Comparison of ENCODE assay signal across 8 mouse cellular contexts in the genomic region with DNA sequence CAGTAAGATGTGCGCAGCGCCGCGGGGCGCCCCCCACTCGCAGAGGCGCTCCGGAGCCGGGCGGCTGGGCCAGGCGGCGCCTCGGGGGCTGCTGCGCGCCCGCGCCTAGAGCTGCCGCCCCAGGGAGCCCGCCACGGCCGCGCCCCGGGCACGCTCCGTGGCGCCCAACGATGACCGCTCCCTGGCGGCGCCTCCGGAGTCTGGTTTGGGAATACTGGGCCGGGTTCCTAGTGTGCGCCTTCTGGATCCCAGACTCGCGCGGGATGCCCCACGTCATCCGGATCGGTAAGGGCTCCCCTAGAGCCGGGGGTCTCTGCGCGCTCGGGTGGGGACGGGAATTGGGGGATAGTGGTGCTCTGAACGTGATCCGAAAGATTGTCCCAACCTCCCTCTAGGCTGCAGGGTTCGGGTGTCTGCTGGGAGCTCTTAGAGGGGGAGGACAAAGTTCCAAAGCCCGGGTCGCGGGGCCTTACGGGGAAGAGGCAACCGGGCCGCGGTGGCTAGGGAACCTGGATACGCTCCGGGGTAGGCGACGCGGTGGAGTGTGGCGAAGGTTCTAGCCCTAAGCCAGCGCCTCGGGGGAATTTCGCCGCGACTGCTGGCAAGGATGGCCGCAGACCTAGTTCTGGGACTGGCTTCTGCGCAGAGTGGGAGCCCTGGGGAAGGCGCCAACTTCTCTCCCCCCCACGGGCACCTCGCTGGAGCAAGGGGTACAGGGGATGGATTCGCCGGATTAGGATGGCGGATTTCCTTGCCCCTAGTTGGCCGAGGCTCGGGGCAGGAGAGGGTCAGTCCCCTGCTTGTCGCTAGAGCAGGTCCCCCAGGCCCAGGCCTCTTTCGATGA. TPM values are rescaled to one million over a fixed set of nuclear protein-coding genes. Genes with fewer than 3 reads are reported as not detected.
DNase-seq lines count a peak whose midpoint lies in the region; ATAC-seq lines count a peak whose summit lies in the region.

TSS of gene Grik3 (plus strand) at position 40 of the 844 bp plus-strand sequence.

- H3K4me1 ChIP-seq in limb, embryonic 11.5 days (ENCODE audit: control insufficient read depth, insufficient read depth, low read length): peaks cover 10% of the 10 kb centered on the region; the same call in 1 of the 2 replicates

- H3K4me2 ChIP-seq in limb, embryonic 11.5 days (ENCODE audit: low read depth, severe bottlenecking): peak within 1 kb of the TSS; percentile 42

- DNase-seq in frontal cortex, postnatal 10 days (ENCODE audit: low spot score in 2 of 2): no peak
- peak; percentile 12 for DNase-seq in thymus, postnatal 4 days
- DNase-seq in thymus, adult 18-20 months: no peak
- peak; percentile 50 for DNase-seq in limb, embryonic 11.5 days (ENCODE audit: low spot score)
- DNase-seq in testis, postnatal 10 days (ENCODE audit: low spot score): peak; percentile 44
- no peak for DNase-seq in frontal cortex, postnatal 36 days (ENCODE audit: low spot score in 2 of 2)

- no peaks in the 10 kb centered on the region for H3K9me3 ChIP-seq in limb, embryonic 11.5 days (ENCODE audit: control insufficient read depth, low read length)

- H3K36me3 ChIP-seq in limb, embryonic 11.5 days (ENCODE audit: control insufficient read depth, insufficient read depth, low read length): no peaks in the 10 kb centered on the region

- peak; percentile 2; the same call in 1 of the 2 replicates for ATAC-seq in frontal cortex, adult (ENCODE audit: low TSS enrichment)
- no peak for ATAC-seq in limb, embryonic 11.5 days (ENCODE audit: insufficient number of reproducible peaks, low FRiP score, low TSS enrichment, low read depth)
- no peak for ATAC-seq in granulocyte monocyte progenitor cell, adult 5-6 weeks (replicated peaks; ENCODE audit: poor library complexity, severe bottlenecking)

- H3K27me3 ChIP-seq in limb, embryonic 11.5 days (ENCODE audit: control insufficient read depth, insufficient read depth, low read length): peaks cover 100% of the 10 kb centered on the region

- no peak within 1 kb of the TSS for H3K9ac ChIP-seq in limb, embryonic 11.5 days (ENCODE audit: low read length)

- WGBS in limb, embryonic 11.5 days: under 1% methylated on average over 74 of the region's 77 CpGs

- H3K27ac ChIP-seq in limb, embryonic 11.5 days (replicated peaks; ENCODE audit: low read depth, low read length): no peak within 1 kb of the TSS

- peak within 1 kb of the TSS; percentile 26 for H3K4me3 ChIP-seq in limb, embryonic 11.5 days (ENCODE audit: low read depth, low read length)

RNA-seq across cellular contexts. Expression of gene Grik3, which starts in this region (rescaled TPM):
- not detected in 2 replicates for polyA plus RNA-seq in limb, embryonic 11.5 days (2014; fragmentation: Nextera tagmentation; extraction: Ambion mirVana)
- total RNA-seq in granulocyte monocyte progenitor cell, adult 5-6 weeks (2014; fragmentation: Nextera tagmentation): not detected in 2 replicates
- not detected in 2 replicates for total RNA-seq in granulocyte monocyte progenitor cell, adult 5-6 weeks (2017)

Comparison
In these comparisons a context has a peak if more than half of its experiments do, and no peak if none do; other contexts are left out.
1. DNase-seq: peak in thymus, postnatal 4 days (single experiment) and testis, postnatal 10 days (single experiment); none in frontal cortex, postnatal 10 days (0 of 2), thymus, adult 18-20 months (0 of 2) and frontal cortex, postnatal 36 days (0 of 2).
2. Peak in DNase-seq, H3K4me3 ChIP-seq and H3K4me2 ChIP-seq in limb, embryonic 11.5 days; RNA of the gene not detected or under 1 TPM.